Mouse (Mus musculus): ENCODE measurements around the gene Fus.

GRCm38 (mm10) chr7:127928596-127928995 lies 38.7 kb upstream of the Fus start:
- TF ChIP-seq CTCF (IDR thresholded peaks at IDR 0.05; ENCODE audit: low read depth, low read length), result no peak
- TF ChIP-seq POLR2A (IDR thresholded peaks at IDR 0.05; ENCODE audit: borderline replicate concordance, low read depth, low read length), result no peak
